Mouse (Mus musculus) hindbrain, embryonic 16.5 days (tissue): ENCODE results near the gene Iscu. TPM values are rescaled to one million over a fixed set of nuclear protein-coding genes. Genes with fewer than 3 reads are reported as not detected.
"Not testable (repeated sequence)": the region's sequence is repeated elsewhere in the genome, so short reads cannot be mapped to it uniquely, and the experiment has no call there.

Source experiments
- ATAC-seq: fragments of 200-750 bp; cut with Nextera tagmentation; 2 replicates; pipeline ENCODE4 v1.8.0; 2017; ENCODE audit warnings: moderate TSS enrichment, moderate library complexity
- H3K27ac ChIP-seq: fragments of 300-500 bp; sonication (generic); 2 replicates; pipeline ENCODE4 v1.5.1; 2014; ENCODE audit warnings: low read depth, mild to moderate bottlenecking, control low read depth, low read length, moderate library complexity
- H3K27me3 ChIP-seq: fragments of 300-500 bp; sonication (generic); replicated peaks from 2 replicates; pipeline ENCODE4 v1.6.1; 2014; ENCODE audit warnings: low read length; ENCODE audit not compliant: control insufficient read depth, insufficient read depth
- H3K36me3 ChIP-seq: fragments of 300-500 bp; sonication (generic); 2 replicates; pipeline ENCODE4 v1.6.1; 2014; ENCODE audit warnings: mild to moderate bottlenecking, low read length, moderate library complexity, mixed read lengths; ENCODE audit not compliant: control insufficient read depth, insufficient read depth
- H3K4me1 ChIP-seq: fragments of 300-500 bp; sonication (generic); 2 replicates; pipeline ENCODE4 v1.6.1; 2014; ENCODE audit warnings: low read depth, low read length; ENCODE audit not compliant: control insufficient read depth, insufficient read depth
- H3K4me2 ChIP-seq: fragments of 300-500 bp; sonication (generic); 2 replicates; pipeline ENCODE4 v1.6.1; 2014; ENCODE audit warnings: mild to moderate bottlenecking, low read length, control low read depth, moderate library complexity
- H3K4me3 ChIP-seq: fragments of 300-500 bp; sonication (generic); 2 replicates; pipeline ENCODE4 v1.5.1; 2014; ENCODE audit warnings: mild to moderate bottlenecking, low read length, control low read depth, moderate library complexity
- H3K9ac ChIP-seq: fragments of 300-500 bp; sonication (generic); 2 replicates; pipeline ENCODE4 v1.6.1; 2014; ENCODE audit warnings: low read depth, mild to moderate bottlenecking, control low read depth, low read length, moderate library complexity
- H3K9me3 ChIP-seq: fragments of 300-500 bp; sonication (generic); 2 replicates; pipeline ENCODE4 v1.6.1; 2014; ENCODE audit warnings: mild to moderate bottlenecking, low read length, moderate library complexity; ENCODE audit not compliant: control insufficient read depth
- WGBS: fragments of 180-500 bp; shearing (Covaris S2); extraction: QIAGEN DNeasy Blood & Tissue Kit; methylation state at CpG from one replicate; pipeline ENCODE4 v1.1.7; 2014; 5-methylcytosine and 5-hydroxymethylcytosine counted together
- polyA plus RNA-seq: library from polyadenylated mRNA; unstranded; fragments of >200 nt; fragmentation: Nextera tagmentation; extraction: Ambion mirVana; gene quantifications from 2 replicates; pipeline ENCODE4 v1.2.1, GENCODE M21; 2015

Iscu gene
- polyA plus RNA-seq, 1 experiment from 2014 or later, result 94.0 TPM

- no peak for ATAC-seq
- Histone ChIP-seq H3K9ac (no peak overlapping the region), H3K36me3 (no peaks in the 10 kb centered on the region), H3K27ac (no peak overlapping the region), H3K4me1 (no peaks in the 10 kb centered on the region), H3K27me3 (no peaks in the 10 kb centered on the region), H3K4me3 (no peak overlapping the region), H3K9me3 (0 out of 2 replicates have a peak, but pooled peaks cover 4% of the 10 kb centered on the region), H3K4me2 (no peak overlapping the region)
- 36% methylated on average over 10 of the region's 10 CpGs for WGBS
These were observed 33.9 kb downstream of the Iscu start for GRCm38 (mm10) chr5:113806414-113806813.

GRCm38 (mm10) chr5:113807712-113808111 lies 35.2 kb downstream of the Iscu start:
- H3K27ac ChIP-seq, result no peak overlapping the region
- ATAC-seq, result no peak

GRCm38 (mm10) chr5:113808177-113808576 lies 35.6 kb downstream of the Iscu start:
- Histone ChIP-seq H3K9me3 (0 out of 2 replicates have a peak, but pooled peaks cover 4% of the 10 kb centered on the region), H3K36me3 (no peaks in the 10 kb centered on the region), H3K4me1 (no peaks in the 10 kb centered on the region), H3K4me2 (no peak overlapping the region), H3K4me3 (no peak overlapping the region), H3K27ac (no peak overlapping the region), H3K27me3 (no peaks in the 10 kb centered on the region), H3K9ac (no peak overlapping the region)
- ATAC-seq, result no peak
- whole genome bisulfite sequencing, result 80% methylated on average over 2 of the region's 2 CpGs

More at GRCm38 (mm10) chr5:113807712-113808111, 35.2 kb downstream of the Iscu start:
- no peaks in the 10 kb centered on the region for H3K36me3 ChIP-seq
- H3K9me3 ChIP-seq, result 0 out of 2 replicates have a peak, but pooled peaks cover 4% of the 10 kb centered on the region
- H3K4me1 ChIP-seq, result no peaks in the 10 kb centered on the region
- no peak overlapping the region for H3K9ac ChIP-seq
- 56% methylated on average over 9 of the region's 9 CpGs for WGBS
- H3K27me3 ChIP-seq, result no peaks in the 10 kb centered on the region
- H3K4me2 ChIP-seq, result no peak overlapping the region
- H3K4me3 ChIP-seq, result no peak overlapping the region

- H3K9ac ChIP-seq, result no peak overlapping the region
- 92% methylated on average over 4 of the region's 4 CpGs for WGBS
These were observed 37.6 kb downstream of the Iscu start for GRCm38 (mm10) chr5:113810111-113810510.

GRCm38 (mm10) chr5:113811824-113812420 lies 39.4 kb downstream of the Iscu start:
- not testable (repeated sequence) for ATAC-seq, H3K4me1 ChIP-seq, H3K27ac ChIP-seq, H3K4me3 ChIP-seq, H3K9ac ChIP-seq, H3K4me2 ChIP-seq, H3K36me3 ChIP-seq, H3K9me3 ChIP-seq, H3K27me3 ChIP-seq
- WGBS, result 20% methylated on average over 11 of the region's 12 CpGs

More at GRCm38 (mm10) chr5:113810111-113810510, 37.6 kb downstream of the Iscu start:
- no peaks in the 10 kb centered on the region for H3K36me3 ChIP-seq
- no peak overlapping the region for H3K4me2 ChIP-seq
- H3K27ac ChIP-seq, result no peak overlapping the region
- H3K9me3 ChIP-seq, result 0 out of 2 replicates have a peak, but pooled peaks cover 4% of the 10 kb centered on the region
- no peaks in the 10 kb centered on the region for H3K4me1 ChIP-seq
- no peak for ATAC-seq
- H3K27me3 ChIP-seq, result no peaks in the 10 kb centered on the region; the same call in 1 of the 2 replicates
- H3K4me3 ChIP-seq, result no peak overlapping the region

GRCm38 (mm10) chr5:113812638-113813037 lies 40.1 kb downstream of the Iscu start:
- H3K9me3 ChIP-seq, result 0 out of 2 replicates have a peak, but pooled peaks cover 4% of the 10 kb centered on the region

GRCm38 (mm10) chr5:113813608-113814007 lies 41.1 kb downstream of the Iscu start:
- Histone ChIP-seq H3K9ac (no peak overlapping the region), H3K4me1 (peaks cover 4% of the 10 kb centered on the region; the same call in 1 of the 2 replicates), H3K4me2 (no peak overlapping the region), H3K9me3 (0 out of 2 replicates have a peak, but pooled peaks cover 4% of the 10 kb centered on the region), H3K27me3 (no peaks in the 10 kb centered on the region; the same call in 1 of the 2 replicates), H3K36me3 (no peaks in the 10 kb centered on the region), H3K4me3 (no peak overlapping the region), H3K27ac (no peak overlapping the region)
- WGBS, result 26% methylated on average over 9 of the region's 9 CpGs
- ATAC-seq, result no peak

More at GRCm38 (mm10) chr5:113812638-113813037, 40.1 kb downstream of the Iscu start:
- Histone ChIP-seq H3K9ac (no peak overlapping the region), H3K36me3 (no peaks in the 10 kb centered on the region), H3K4me3 (no peak overlapping the region), H3K27ac (no peak overlapping the region), H3K4me1 (no peaks in the 10 kb centered on the region), H3K4me2 (no peak overlapping the region), H3K27me3 (no peaks in the 10 kb centered on the region; the same call in 1 of the 2 replicates)
- WGBS, result 85% methylated on average over 2 of the region's 2 CpGs
- no peak for ATAC-seq

- H3K27me3 ChIP-seq, result no peaks in the 10 kb centered on the region; the same call in 1 of the 2 replicates
- H3K4me3 ChIP-seq, result no peak overlapping the region
- peaks cover 4% of the 10 kb centered on the region; the same call in 1 of the 2 replicates for H3K4me1 ChIP-seq
- 38% methylated on average over 27 of the region's 27 CpGs for WGBS
- H3K9me3 ChIP-seq, result 0 out of 2 replicates have a peak, but pooled peaks cover 4% of the 10 kb centered on the region
- H3K9ac ChIP-seq, result no peak overlapping the region
- H3K27ac ChIP-seq, result no peak overlapping the region
- ATAC-seq, result no peak
- H3K4me2 ChIP-seq, result no peak overlapping the region
- H3K36me3 ChIP-seq, result no peaks in the 10 kb centered on the region
These were observed 41.8 kb downstream of the Iscu start for GRCm38 (mm10) chr5:113814111-113815040.

- H3K27me3 ChIP-seq, result no peaks in the 10 kb centered on the region; the same call in 1 of the 2 replicates
- no peak overlapping the region for H3K4me2 ChIP-seq
- 0 out of 2 replicates have a peak, but pooled peaks cover 4% of the 10 kb centered on the region for H3K9me3 ChIP-seq
- H3K4me1 ChIP-seq, result peaks cover 4% of the 10 kb centered on the region; the same call in 1 of the 2 replicates
- no peak overlapping the region for H3K9ac ChIP-seq
- H3K36me3 ChIP-seq, result no peaks in the 10 kb centered on the region
- no peak overlapping the region for H3K4me3 ChIP-seq
- ATAC-seq, result no peak
- 54% methylated on average over 11 of the region's 11 CpGs for WGBS
- no peak overlapping the region for H3K27ac ChIP-seq
These were observed 42.5 kb downstream of the Iscu start for GRCm38 (mm10) chr5:113815041-113815389.
